Mouse (Mus musculus) liver, embryonic 15.5 days (tissue): ENCODE measurements around the gene Jarid2. TPM values are rescaled to one million over a fixed set of nuclear protein-coding genes. Genes with fewer than 3 reads are reported as not detected.

Source experiments
- ATAC-seq: fragments of 200-750 bp; cut with Nextera tagmentation; 2 replicates; pipeline ENCODE4 v1.8.0; 2017; ENCODE audit warnings: moderate number of reproducible peaks, mild to moderate bottlenecking, moderate library complexity; ENCODE audit not compliant: insufficient read depth
- H3K27ac ChIP-seq: fragments of 300-500 bp; sonication (generic); replicated peaks from 2 replicates; pipeline ENCODE4 v1.5.1; 2015; ENCODE audit warnings: mild to moderate bottlenecking, inconsistent platforms
- H3K27me3 ChIP-seq: fragments of 300-500 bp; sonication (generic); 2 replicates; pipeline ENCODE4 v1.6.1; 2015; ENCODE audit warnings: mild to moderate bottlenecking, inconsistent platforms
- H3K36me3 ChIP-seq: fragments of 300-500 bp; sonication (generic); replicated peaks from 2 replicates; pipeline ENCODE4 v1.6.1; 2015; ENCODE audit warnings: moderate library complexity, mild to moderate bottlenecking, inconsistent platforms
- H3K4me1 ChIP-seq: fragments of 300-500 bp; sonication (generic); replicated peaks from 2 replicates; pipeline ENCODE4 v1.6.1; 2015; ENCODE audit warnings: inconsistent platforms
- H3K4me2 ChIP-seq: fragments of 300-500 bp; sonication (generic); 2 replicates; pipeline ENCODE4 v1.6.1; 2015; ENCODE audit warnings: moderate library complexity, mild to moderate bottlenecking, inconsistent platforms
- H3K4me3 ChIP-seq: fragments of 300-500 bp; sonication (generic); replicated peaks from 2 replicates; pipeline ENCODE4 v1.5.1; 2015; ENCODE audit warnings: mild to moderate bottlenecking, inconsistent platforms
- H3K9ac ChIP-seq: fragments of 300-500 bp; sonication (generic); 2 replicates; pipeline ENCODE4 v1.6.1; 2015; ENCODE audit warnings: moderate library complexity, mild to moderate bottlenecking, inconsistent platforms
- H3K9me3 ChIP-seq: fragments of 300-500 bp; sonication (generic); replicated peaks from 2 replicates; pipeline ENCODE4 v1.6.1; 2016; ENCODE audit warnings: inconsistent platforms
- WGBS: fragments of 180-500 bp; shearing (Covaris S2); methylation state at CpG from one replicate; pipeline ENCODE4 v1.1.7; 2015; ENCODE audit warnings: mixed read lengths; ENCODE audit not compliant: insufficient replicate concordance; 5-methylcytosine and 5-hydroxymethylcytosine counted together
- polyA plus RNA-seq: library from polyadenylated mRNA; unstranded; fragments of >200 nt; fragmentation: Nextera tagmentation; extraction: Ambion mirVana; gene quantifications from 2 replicates; pipeline ENCODE4 v1.2.1, GENCODE M21; 2015

Jarid2 gene
- polyA plus RNA-seq, 1 experiment from 2014 or later = 10.4 TPM

DNA sequence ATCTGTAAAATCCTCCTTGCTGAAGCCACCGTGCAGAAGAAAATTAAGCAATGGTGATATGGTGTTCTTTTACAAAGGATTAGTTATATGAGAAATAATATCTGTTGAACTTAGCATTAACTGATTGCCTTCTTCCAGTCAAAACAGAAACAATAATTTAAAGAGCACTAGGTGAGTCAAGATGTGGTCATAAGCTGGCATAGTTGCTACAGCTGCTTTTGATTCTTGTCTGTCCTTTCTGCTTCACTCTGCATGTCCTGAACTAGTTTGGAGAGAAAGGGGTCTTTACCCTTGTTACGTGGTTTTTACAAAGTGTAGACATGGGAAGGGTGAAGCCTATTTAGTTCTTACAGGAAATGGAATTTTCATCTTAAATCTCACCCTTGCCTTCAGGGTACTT is 51.9 kb downstream of the Jarid2 start:
- no peaks in the 10 kb centered on the region for H3K27me3 ChIP-seq
- H3K9me3 ChIP-seq = no peaks in the 10 kb centered on the region
- no peak overlapping the region for H3K9ac ChIP-seq
- H3K27ac ChIP-seq = no peak overlapping the region
- WGBS = 77% methylated on average over 2 of the region's 2 CpGs
- no peak overlapping the region for H3K4me3 ChIP-seq
- no peaks in the 10 kb centered on the region for H3K36me3 ChIP-seq
- H3K4me1 ChIP-seq = peaks cover 7% of the 10 kb centered on the region
- ATAC-seq = no peak
- no peak overlapping the region for H3K4me2 ChIP-seq

- no peak overlapping the region for H3K9ac ChIP-seq
- H3K4me1 ChIP-seq = peaks cover 10% of the 10 kb centered on the region
- ATAC-seq = no peak
- WGBS = 79% methylated on average over 1 of the region's 1 CpGs
- no peak overlapping the region for H3K27ac ChIP-seq
- no peaks in the 10 kb centered on the region for H3K9me3 ChIP-seq
- H3K4me3 ChIP-seq = no peak overlapping the region
- H3K27me3 ChIP-seq = no peaks in the 10 kb centered on the region
- H3K4me2 ChIP-seq = no peak overlapping the region
- no peaks in the 10 kb centered on the region for H3K36me3 ChIP-seq
These were observed 55.3 kb downstream of the Jarid2 start for GRCm38 (mm10) chr13:44784551-44784950.

DNA sequence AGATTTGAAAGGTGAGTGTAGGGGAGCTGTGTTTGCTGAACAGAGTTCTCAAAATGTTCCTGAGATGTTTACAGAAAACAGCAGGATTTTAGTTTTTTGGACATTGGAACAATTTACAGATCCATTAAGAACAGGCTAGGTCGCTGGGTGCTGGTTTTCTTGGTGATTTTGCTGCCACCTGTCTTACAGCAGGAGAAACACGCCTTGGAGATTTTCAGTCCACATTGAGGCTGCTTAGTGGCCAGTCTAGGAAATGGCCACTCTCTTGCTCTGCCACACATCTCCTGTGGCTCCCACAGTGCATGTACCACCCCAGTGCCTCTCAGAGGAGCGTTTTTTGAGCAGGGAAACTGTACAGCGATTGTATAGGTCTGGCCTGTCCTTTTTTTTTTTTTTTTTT is 57.0 kb downstream of the Jarid2 start:
- 39% methylated on average over 4 of the region's 4 CpGs for WGBS
- Histone ChIP-seq H3K27ac (no peak overlapping the region), H3K27me3 (no peaks in the 10 kb centered on the region), H3K9ac (no peak overlapping the region), H3K9me3 (no peaks in the 10 kb centered on the region), H3K4me3 (no peak overlapping the region), H3K36me3 (no peaks in the 10 kb centered on the region), H3K4me1 (peaks cover 6% of the 10 kb centered on the region; the same call in 1 of the 2 replicates), H3K4me2 (no peak overlapping the region)
- no peak for ATAC-seq

- Histone ChIP-seq H3K27ac (no peak overlapping the region), H3K36me3 (no peaks in the 10 kb centered on the region), H3K4me3 (no peak overlapping the region), H3K27me3 (no peaks in the 10 kb centered on the region), H3K4me1 (peaks cover 6% of the 10 kb centered on the region), H3K9me3 (no peaks in the 10 kb centered on the region), H3K4me2 (no peak overlapping the region), H3K9ac (no peak overlapping the region)
- no peak for ATAC-seq
- 68% methylated on average over 9 of the region's 9 CpGs for WGBS
These were observed 59.3 kb downstream of the Jarid2 start for GRCm38 (mm10) chr13:44788352-44789125.

- WGBS = 74% methylated on average over 2 of the region's 2 CpGs
- no peak overlapping the region for H3K4me2 ChIP-seq
- no peak overlapping the region for H3K9ac ChIP-seq
- no peak for ATAC-seq
- H3K36me3 ChIP-seq = no peaks in the 10 kb centered on the region
- H3K4me1 ChIP-seq = peaks cover 9% of the 10 kb centered on the region
- no peak overlapping the region for H3K4me3 ChIP-seq
- H3K27me3 ChIP-seq = no peaks in the 10 kb centered on the region
- H3K9me3 ChIP-seq = no peaks in the 10 kb centered on the region
- H3K27ac ChIP-seq = no peak overlapping the region
These were observed 60.7 kb downstream of the Jarid2 start for GRCm38 (mm10) chr13:44789982-44790381.

DNA sequence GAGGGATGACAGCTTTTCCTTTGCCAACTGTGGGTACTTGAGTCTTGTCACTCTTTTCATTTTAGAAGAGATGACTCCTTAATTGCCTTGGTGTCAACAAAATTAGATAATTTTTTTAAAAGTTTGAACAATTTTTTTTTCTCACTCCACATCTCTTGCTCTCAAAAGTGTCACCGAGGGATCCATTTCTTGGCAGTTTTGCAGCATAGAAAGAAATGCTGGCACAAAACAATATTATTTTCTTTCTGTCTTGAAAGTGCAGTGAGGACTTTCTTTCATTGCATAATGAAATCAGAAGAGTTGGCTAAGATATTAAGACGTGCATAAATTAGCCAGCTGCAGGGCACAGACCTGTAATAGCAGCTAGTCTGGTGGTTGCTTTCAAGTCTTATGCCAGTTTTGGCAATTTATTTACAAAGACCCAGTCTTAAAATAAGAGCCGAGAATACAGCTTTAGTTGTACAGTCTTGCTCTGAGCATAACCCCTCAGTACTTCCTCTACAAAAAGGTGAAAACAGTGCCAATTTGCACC is 63.2 kb downstream of the Jarid2 start:
- Histone ChIP-seq H3K9ac (no peak overlapping the region), H3K36me3 (no peaks in the 10 kb centered on the region), H3K4me2 (no peak overlapping the region), H3K9me3 (no peaks in the 10 kb centered on the region), H3K27me3 (no peaks in the 10 kb centered on the region), H3K27ac (no peak overlapping the region), H3K4me3 (no peak overlapping the region), H3K4me1 (peaks cover 10% of the 10 kb centered on the region)
- 75% methylated on average over 3 of the region's 3 CpGs for WGBS
- ATAC-seq = no peak

GRCm38 (mm10) chr13:44795891-44796290 is 66.6 kb downstream of the Jarid2 start:
- H3K4me3 ChIP-seq = no peak overlapping the region
- H3K9ac ChIP-seq = no peak overlapping the region
- no peak overlapping the region for H3K27ac ChIP-seq
- H3K4me1 ChIP-seq = peaks cover 19% of the 10 kb centered on the region
- H3K4me2 ChIP-seq = no peak overlapping the region
- ATAC-seq = no peak
- no peaks in the 10 kb centered on the region for H3K27me3 ChIP-seq
- H3K36me3 ChIP-seq = no peaks in the 10 kb centered on the region
- H3K9me3 ChIP-seq = no peaks in the 10 kb centered on the region
- 74% methylated on average over 3 of the region's 3 CpGs for WGBS

GRCm38 (mm10) chr13:44796775-44797174 is 67.5 kb downstream of the Jarid2 start:
- WGBS = 83% methylated on average over 2 of the region's 2 CpGs
- Histone ChIP-seq H3K4me1 (peaks cover 19% of the 10 kb centered on the region), H3K9me3 (no peaks in the 10 kb centered on the region), H3K27me3 (no peaks in the 10 kb centered on the region), H3K36me3 (no peaks in the 10 kb centered on the region), H3K4me2 (no peak overlapping the region), H3K4me3 (no peak overlapping the region), H3K9ac (no peak overlapping the region), H3K27ac (no peak overlapping the region)
- no peak for ATAC-seq

DNA sequence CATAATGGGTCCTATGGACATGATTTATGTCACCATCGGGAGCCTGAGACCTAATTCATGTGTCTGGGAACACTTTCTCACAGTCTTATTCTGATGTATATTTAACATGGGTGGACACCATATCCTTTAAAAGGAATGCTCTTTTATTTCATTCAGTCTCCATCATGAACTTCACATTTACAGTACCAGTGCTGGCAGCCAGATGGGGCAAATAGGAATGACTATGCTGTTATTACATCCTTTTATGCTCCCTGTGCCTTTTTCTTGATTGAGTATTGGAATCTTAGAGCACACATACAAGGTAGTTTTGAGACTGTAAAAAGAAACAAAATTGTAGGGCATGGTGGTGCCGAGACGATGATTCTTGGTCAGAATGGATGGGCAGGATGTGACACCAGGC is 69.0 kb downstream of the Jarid2 start:
- H3K4me1 ChIP-seq = peaks cover 19% of the 10 kb centered on the region
- 77% methylated on average over 3 of the region's 3 CpGs for WGBS
- no peaks in the 10 kb centered on the region for H3K36me3 ChIP-seq
- no peak overlapping the region for H3K27ac ChIP-seq
- no peaks in the 10 kb centered on the region for H3K9me3 ChIP-seq
- no peak overlapping the region for H3K4me3 ChIP-seq
- no peak overlapping the region for H3K4me2 ChIP-seq
- no peaks in the 10 kb centered on the region for H3K27me3 ChIP-seq
- no peak overlapping the region for H3K9ac ChIP-seq
- no peak for ATAC-seq

DNA sequence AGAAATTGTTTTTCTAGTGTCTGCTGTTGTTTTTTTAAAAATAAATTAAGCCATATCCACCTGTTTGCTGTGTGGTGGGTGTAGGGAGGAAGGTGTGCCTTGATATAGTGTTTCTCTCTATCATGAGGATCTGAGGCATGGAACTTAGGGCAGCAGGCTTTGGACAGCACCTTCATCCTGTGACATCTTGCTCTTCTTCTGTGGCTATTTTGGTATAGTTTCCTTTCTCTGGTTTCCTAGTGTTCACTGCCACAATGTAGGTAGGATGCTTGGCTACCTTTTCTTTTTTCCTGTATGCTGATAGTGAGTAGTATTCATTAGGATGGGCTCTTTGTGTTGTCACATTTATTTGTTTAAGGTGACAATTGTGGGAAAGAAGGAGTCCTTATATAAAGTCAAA is 69.9 kb downstream of the Jarid2 start:
- no peaks in the 10 kb centered on the region for H3K36me3 ChIP-seq
- no peak overlapping the region for H3K4me2 ChIP-seq

GRCm38 (mm10) chr13:44800059-44800458 is 70.8 kb downstream of the Jarid2 start:
- 29% methylated on average over 7 of the region's 7 CpGs for WGBS
- H3K4me3 ChIP-seq = no peak overlapping the region
- H3K27me3 ChIP-seq = no peaks in the 10 kb centered on the region

More for the DNA sequence above, 69.9 kb downstream of the Jarid2 start:
- no peak overlapping the region for H3K9ac ChIP-seq
- peaks cover 19% of the 10 kb centered on the region for H3K4me1 ChIP-seq
- H3K27me3 ChIP-seq = no peaks in the 10 kb centered on the region
- no peaks in the 10 kb centered on the region for H3K9me3 ChIP-seq
- no peak overlapping the region for H3K27ac ChIP-seq
- no peak for ATAC-seq
- H3K4me3 ChIP-seq = no peak overlapping the region

GRCm38 (mm10) chr13:44804876-44805275 is 75.6 kb downstream of the Jarid2 start:
- Histone ChIP-seq H3K36me3 (no peaks in the 10 kb centered on the region), H3K27me3 (no peaks in the 10 kb centered on the region), H3K9ac (no peak overlapping the region), H3K4me2 (no peak overlapping the region), H3K4me3 (no peak overlapping the region), H3K9me3 (no peaks in the 10 kb centered on the region), H3K4me1 (peaks cover 5% of the 10 kb centered on the region; the same call in 1 of the 2 replicates), H3K27ac (no peak overlapping the region)
- no peak for ATAC-seq
- WGBS = 30% methylated on average over 1 of the region's 1 CpGs

More at GRCm38 (mm10) chr13:44800059-44800458, 70.8 kb downstream of the Jarid2 start:
- H3K9me3 ChIP-seq = no peaks in the 10 kb centered on the region
- no peak overlapping the region for H3K9ac ChIP-seq
- H3K36me3 ChIP-seq = no peaks in the 10 kb centered on the region
- no peak for ATAC-seq
- H3K4me2 ChIP-seq = peak overlapping the region; percentile 18; the same call in 1 of the 2 replicates
- no peak overlapping the region for H3K27ac ChIP-seq
- peaks cover 15% of the 10 kb centered on the region for H3K4me1 ChIP-seq
